Mouse (Mus musculus) olfactory bulb, adult 2 months (tissue): ENCODE results near the gene Polr3b.

ENCODE experiments used
- CTCF ChIP-seq: fragments of 200-500 bp; IDR thresholded peaks from 2 replicates; pipeline ENCODE4 v1.5.1; 2012; ENCODE audit warnings: low read depth, mild to moderate bottlenecking, low read length, moderate library complexity; ENCODE audit not compliant: insufficient read depth
- POLR2A ChIP-seq: fragments of 200-500 bp; IDR thresholded peaks from 2 replicates; pipeline ENCODE4 v1.6.1; 2012; ENCODE audit warnings: mild to moderate bottlenecking, low read depth, low read length, moderate library complexity; ENCODE audit not compliant: insufficient read depth

DNA sequence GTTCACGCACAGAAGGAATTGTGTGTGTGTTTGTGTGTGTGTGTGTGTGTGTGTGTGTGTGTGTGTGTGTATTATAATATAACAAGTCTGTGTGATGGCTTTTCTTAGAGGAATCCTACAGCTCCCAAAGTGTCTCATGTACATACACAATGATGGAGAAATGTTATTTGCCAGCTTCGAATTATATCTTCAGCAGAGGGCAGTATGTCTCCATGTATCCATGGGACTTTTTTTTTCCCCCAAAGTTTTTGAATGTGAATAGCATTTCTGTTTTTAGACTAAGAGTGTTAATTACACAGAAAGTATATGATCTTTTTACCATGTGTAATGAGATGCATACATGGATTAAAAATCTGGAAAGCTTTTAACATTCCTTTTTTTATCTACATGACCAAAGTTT is 19.5 kb downstream of the Polr3b start:
- TF ChIP-seq POLR2A (no peak), CTCF (no peak)
